ENCODE assay signal across 11 mouse cellular contexts in the genomic region with DNA sequence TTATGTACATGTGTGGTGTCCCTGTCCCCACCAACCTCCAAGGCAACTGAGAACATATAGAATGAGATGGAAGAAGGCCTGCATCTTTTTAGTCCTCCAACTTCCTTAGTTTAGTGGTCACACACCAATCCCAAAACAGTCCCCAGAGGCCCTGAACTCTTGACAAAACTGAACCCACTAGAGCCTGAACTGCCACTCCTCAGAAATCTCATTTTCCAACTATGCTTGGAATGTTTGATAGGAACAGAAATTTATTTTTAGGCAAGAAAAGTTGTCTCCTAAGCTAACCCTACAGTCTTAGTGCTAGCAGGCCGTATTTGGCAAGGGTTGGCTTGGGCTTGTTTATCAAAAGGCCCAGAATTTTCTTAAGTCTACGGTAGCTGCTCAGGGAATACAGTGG. TPM values are rescaled to one million over a fixed set of nuclear protein-coding genes. Genes with fewer than 3 reads are reported as not detected.
A peak's percentile ranks its signal among the peaks of the same experiment; 100 is the strongest.
DNase-seq lines count a peak whose midpoint lies in the region; ATAC-seq and TF ChIP-seq lines count a peak whose summit lies in the region.
"Had no signal": no experiment of that assay in that cellular context is flagged by ENCODE, and none has a peak within 500 bp of the region (broad histone marks: within the 10 kb centered on the region; RNA-seq: fewer than 3 reads in every experiment).

No protein-coding gene starts in this region.

- peaks cover 3% of the 10 kb centered on the region; the same call in 1 of the 2 replicates for H3K36me3 ChIP-seq in kidney, embryonic 14.5 days (ENCODE audit: control insufficient read depth, insufficient read depth, low read length)
- peaks cover 21% of the 10 kb centered on the region for H3K36me3 ChIP-seq in ES-E14 (ENCODE audit: control insufficient read depth, insufficient read depth, low read length, poor library complexity, severe bottlenecking)
- peaks cover 67% of the 10 kb centered on the region for H3K36me3 ChIP-seq in limb, embryonic 10.5 days
- peaks cover 15% of the 10 kb centered on the region for H3K36me3 ChIP-seq in forebrain, embryonic 12.5 days (replicated peaks)
- H3K36me3 ChIP-seq: midbrain, embryonic 12.5 days had no signal

- ATAC-seq in kidney, embryonic 14.5 days (ENCODE audit: low FRiP score, low TSS enrichment), result no peak
- no peak for ATAC-seq in forebrain, embryonic 12.5 days (ENCODE audit: low FRiP score)
- ATAC-seq: hindbrain, postnatal 0 days had no signal

- WGBS in kidney, embryonic 14.5 days, result 84% methylated on average over 2 of the region's 2 CpGs
- 94% methylated on average over 2 of the region's 2 CpGs for WGBS in limb, embryonic 10.5 days
- WGBS in forebrain, embryonic 12.5 days, result 97% methylated on average over 2 of the region's 2 CpGs

- no peak overlapping the region for H3K4me2 ChIP-seq in kidney, embryonic 14.5 days (replicated peaks; ENCODE audit: low read depth, low read length)
- no peak overlapping the region for H3K4me2 ChIP-seq in forebrain, embryonic 12.5 days
- H3K4me2 ChIP-seq: midbrain, embryonic 12.5 days had no signal

- no peak for DNase-seq in kidney, postnatal 36 days
- DNase-seq in 3T3-L1 (ENCODE audit: low read depth, low spot score), result peak; percentile 69
- no peak for DNase-seq in ES-E14 (ENCODE audit: low read depth, low spot score)
- DNase-seq in limb, embryonic 10.5 days (ENCODE audit: low spot score), result no peak
- no peak for DNase-seq in adrenal gland, postnatal 36 days
- DNase-seq: adrenal gland, adult 2 months; cerebellum, adult 11 months had no signal

- H3K4me1 ChIP-seq in kidney, embryonic 14.5 days (ENCODE audit: control insufficient read depth, insufficient read depth, low read length), result peaks cover 69% of the 10 kb centered on the region
- H3K4me1 ChIP-seq in ES-E14 (ENCODE audit: control insufficient read depth in 2 of 2, insufficient read depth in 2 of 2, low read length in 2 of 2, poor library complexity in 1 of 2), result peaks cover 29 to 33% of the 10 kb centered on the region in 2 experiments
- peaks cover 88% of the 10 kb centered on the region for H3K4me1 ChIP-seq in limb, embryonic 10.5 days
- H3K4me1 ChIP-seq in forebrain, embryonic 12.5 days, result peaks cover 55% of the 10 kb centered on the region

- no peaks in the 10 kb centered on the region for H3K27me3 ChIP-seq in kidney, embryonic 14.5 days (ENCODE audit: control insufficient read depth, insufficient read depth, low read length)
- no peaks in the 10 kb centered on the region for H3K27me3 ChIP-seq in limb, embryonic 10.5 days (ENCODE audit: low read depth, poor library complexity, severe bottlenecking)
- H3K27me3 ChIP-seq in forebrain, embryonic 12.5 days, result peaks cover 3% of the 10 kb centered on the region; the same call in 1 of the 2 replicates
- H3K27me3 ChIP-seq: midbrain, embryonic 12.5 days had no signal

- H3K9ac ChIP-seq in kidney, embryonic 14.5 days (ENCODE audit: low read depth, low read length), result no peak overlapping the region
- H3K9ac ChIP-seq in ES-E14 (ENCODE audit: insufficient read depth, low read depth, low read length, poor library complexity, severe bottlenecking), result 0 out of 2 replicates have a peak overlapping the region, but pooled peaks have one; percentile 27
- no peak overlapping the region for H3K9ac ChIP-seq in forebrain, embryonic 12.5 days
- H3K9ac ChIP-seq: midbrain, embryonic 12.5 days had no signal

- no peaks in the 10 kb centered on the region for H3K9me3 ChIP-seq in kidney, embryonic 14.5 days (ENCODE audit: control insufficient read depth, low read length)
- no peaks in the 10 kb centered on the region for H3K9me3 ChIP-seq in ES-E14 (ENCODE audit: control insufficient read depth, insufficient read depth, low read depth, low read length)
- no peaks in the 10 kb centered on the region for H3K9me3 ChIP-seq in limb, embryonic 10.5 days (replicated peaks)
- no peaks in the 10 kb centered on the region for H3K9me3 ChIP-seq in forebrain, embryonic 12.5 days
- H3K9me3 ChIP-seq: midbrain, embryonic 12.5 days had no signal

- H3K27ac ChIP-seq in kidney, embryonic 14.5 days (ENCODE audit: low read depth, low read length), result peak overlapping the region; percentile 78
- no peak overlapping the region for H3K27ac ChIP-seq in ES-E14 (ENCODE audit: insufficient read depth, low read depth, low read length, poor library complexity, severe bottlenecking)
- H3K27ac ChIP-seq in limb, embryonic 10.5 days, result peak overlapping the region; percentile 84; the same call in 1 of the 2 replicates
- H3K27ac ChIP-seq in forebrain, embryonic 12.5 days, result no peak overlapping the region
- H3K27ac ChIP-seq: hindbrain, postnatal 0 days; midbrain, embryonic 12.5 days had no signal

- H3K4me3 ChIP-seq in kidney, embryonic 14.5 days (ENCODE audit: low read length), result no peak overlapping the region
- H3K4me3 ChIP-seq in ES-E14 (ENCODE audit: insufficient read depth in 1 of 2, low read depth in 1 of 2, low read length in 2 of 2, poor library complexity in 1 of 2, severe bottlenecking in 1 of 2), result no peak overlapping the region
- H3K4me3 ChIP-seq in limb, embryonic 10.5 days, result no peak overlapping the region
- no peak overlapping the region for H3K4me3 ChIP-seq in forebrain, embryonic 12.5 days (replicated peaks)
- H3K4me3 ChIP-seq: midbrain, embryonic 12.5 days had no signal

- in situ Hi-C loops in ES-E14 (cut with MboI; ENCODE audit: low sequenced_read_pairs in 2 of 2, unreplicated experiment in 2 of 2), result no loop called here

TF ChIP-seq in ES-E14, 5 proteins besides CTCF, POLR2A, EP300 and RAD21:
- TF ChIP-seq MAFK (IDR thresholded peaks at IDR 0.05; ENCODE audit: insufficient read depth, low read depth, low read length) (no peak), CHD2 (IDR thresholded peaks at IDR 0.05; ENCODE audit: low read depth, low read length) (no peak), ZNF384 (IDR thresholded peaks at IDR 0.05; ENCODE audit: low read depth, low read length) (no peak), HCFC1 (IDR thresholded peaks at IDR 0.05; ENCODE audit: borderline replicate concordance, insufficient read depth, low read length) (no peak), ZC3H11A (IDR thresholded peaks at IDR 0.05; ENCODE audit: borderline replicate concordance, low read depth, low read length) (no peak)

RNA-seq across cellular contexts. Expression of a gene that starts 10.4 kb away (rescaled TPM):
- 176 and 239 TPM in 2 replicates for polyA plus RNA-seq in kidney, embryonic 14.5 days (2014; fragmentation: Nextera tagmentation; extraction: Ambion mirVana)
- 566 and 627 TPM in 2 replicates for total RNA-seq in ES-E14 (2012; rRNA removed)
- 253 and 285 TPM in 2 replicates for polyA plus RNA-seq in limb, embryonic 10.5 days (2016; fragmentation: Nextera tagmentation; extraction: Ambion mirVana)
- total RNA-seq in adrenal gland, postnatal 36 days (2021), result 100 to 1,000 TPM; 193 to 252 TPM
- 159 and 171 TPM in 2 replicates for polyA plus RNA-seq in forebrain, embryonic 12.5 days (2016; fragmentation: Nextera tagmentation; extraction: Ambion mirVana)

RNA-seq across cellular contexts. Expression of a gene that starts 29.9 kb away (rescaled TPM):
- polyA plus RNA-seq in kidney, embryonic 14.5 days (2014; fragmentation: Nextera tagmentation; extraction: Ambion mirVana), result 458 and 497 TPM in 2 replicates
- total RNA-seq in ES-E14 (2012; rRNA removed), result 474 and 500 TPM in 2 replicates
- polyA plus RNA-seq in limb, embryonic 10.5 days (2016; fragmentation: Nextera tagmentation; extraction: Ambion mirVana), result 446 and 467 TPM in 2 replicates
- 100 to 1,000 TPM; 241 to 264 TPM for total RNA-seq in adrenal gland, postnatal 36 days (2021)
- 314 and 342 TPM in 2 replicates for polyA plus RNA-seq in forebrain, embryonic 12.5 days (2016; fragmentation: Nextera tagmentation; extraction: Ambion mirVana)

RNA-seq across cellular contexts. Expression of a gene that starts 30.1 kb away (rescaled TPM):
- polyA plus RNA-seq in kidney, embryonic 14.5 days (2014; fragmentation: Nextera tagmentation; extraction: Ambion mirVana), result 9.8 and 12.6 TPM in 2 replicates
- total RNA-seq in ES-E14 (2012; rRNA removed), result 14.8 and 15.6 TPM in 2 replicates
- polyA plus RNA-seq in limb, embryonic 10.5 days (2016; fragmentation: Nextera tagmentation; extraction: Ambion mirVana), result 18.9 and 19.4 TPM in 2 replicates
- 1 to 10 TPM; 1.1 to 1.7 TPM for total RNA-seq in adrenal gland, postnatal 36 days (2021)
- 5.0 and 5.7 TPM in 2 replicates for polyA plus RNA-seq in forebrain, embryonic 12.5 days (2016; fragmentation: Nextera tagmentation; extraction: Ambion mirVana)

Comparison
In these comparisons a context has a peak if more than half of its experiments do, and no peak if none do; other contexts are left out.
1. H3K27ac ChIP-seq: peak in kidney, embryonic 14.5 days (single experiment) and limb, embryonic 10.5 days (single experiment); none in ES-E14 (single experiment) and forebrain, embryonic 12.5 days (single experiment).